Mouse (Mus musculus): ENCODE results near the gene Adm.

DNA sequence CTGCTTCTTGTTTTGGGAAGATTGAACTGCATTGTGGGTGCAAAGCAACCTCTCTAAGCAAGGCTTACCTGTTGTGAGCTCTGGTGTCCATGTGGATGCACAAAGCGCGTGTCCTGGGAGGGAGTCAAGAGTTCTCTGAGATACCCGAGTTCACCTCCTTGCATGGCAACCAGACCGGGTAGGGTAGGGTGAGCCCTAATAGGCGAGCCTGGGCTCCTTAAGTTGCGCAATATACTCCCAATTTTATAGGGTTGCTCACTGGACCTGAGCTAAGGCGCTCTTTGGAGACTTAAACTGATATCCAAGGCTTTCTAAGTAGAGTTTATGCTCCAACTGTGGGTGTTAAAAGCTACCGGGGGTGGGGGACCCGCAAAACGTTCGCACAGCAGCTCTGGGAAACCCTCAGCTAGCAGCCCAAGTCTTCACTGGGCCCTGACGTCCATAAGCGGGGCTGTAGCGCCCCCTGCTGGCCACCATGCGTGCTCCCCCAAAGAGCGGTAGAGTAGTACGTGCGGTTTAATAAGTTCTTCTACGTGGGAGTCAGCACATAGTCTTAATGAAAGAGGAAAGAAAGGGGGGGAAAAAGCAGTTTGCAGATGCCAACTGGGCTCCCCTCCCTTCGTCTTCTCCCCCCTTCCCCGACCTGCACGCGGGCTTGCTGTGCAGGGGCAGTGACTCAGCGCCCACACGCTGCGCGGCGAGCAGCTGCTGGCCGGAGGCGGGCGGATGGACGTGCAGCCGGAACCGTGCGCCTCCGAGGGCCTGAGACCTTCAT, 2.6 kb downstream of the Adm start:
- TF ChIP-seq POLR2A (IDR thresholded peaks at IDR 0.05; ENCODE audit: borderline replicate concordance, extremely low read depth, insufficient read depth, insufficient read length, poor library complexity, severe bottlenecking) (no peak), CTCF (IDR thresholded peaks at IDR 0.05; ENCODE audit: borderline replicate concordance, extremely low read depth, insufficient read depth, insufficient read length) (peak; percentile 99)

Data from brain, embryonic 14.5 days (tissue).